Mouse (Mus musculus): Measurements from ENCODE around the gene Tulp2. TPM values are rescaled to one million over a fixed set of nuclear protein-coding genes. Genes with fewer than 3 reads are reported as not detected.

The Tulp2 gene
- 0.13 and 0.54 TPM in 2 replicates for polyA plus RNA-seq (2016; fragmentation: Nextera tagmentation; extraction: Ambion mirVana)

DNA sequence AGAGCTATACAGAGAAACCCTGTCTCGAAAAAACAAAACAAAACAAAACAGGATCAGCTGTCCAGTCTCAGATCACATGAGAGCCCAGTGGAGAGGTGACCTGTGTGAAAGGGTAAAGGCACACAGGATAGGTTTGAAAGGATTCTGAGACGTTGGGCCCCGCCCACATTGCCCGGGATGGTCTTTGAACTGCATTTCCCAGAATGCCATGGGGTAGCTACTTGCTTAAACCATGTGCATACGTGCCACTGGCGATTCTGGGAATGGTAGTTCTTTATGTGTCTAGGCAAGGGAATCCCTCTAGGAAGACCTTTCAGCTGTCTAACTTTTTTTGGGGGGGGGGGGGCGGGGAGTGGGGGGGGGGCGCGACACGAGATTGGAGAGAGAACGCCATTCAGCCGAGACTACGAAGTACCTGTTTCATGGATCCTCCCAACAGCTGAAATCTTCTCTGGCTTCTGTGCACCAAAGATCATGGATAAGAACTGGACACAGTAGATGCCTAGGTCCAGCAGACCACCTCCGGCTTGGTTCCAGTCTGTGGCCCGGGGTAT, at the start of gene Tulp2:
Tulp2 (plus strand) TSS at position 504 of the 554 bp plus-strand sequence.
- 53% methylated on average over 15 of the region's 15 CpGs for WGBS
- Histone ChIP-seq H3K27me3 (no peaks in the 10 kb centered on the region), H3K9ac (no peak within 1 kb of the TSS), H3K36me3 (no peaks in the 10 kb centered on the region), H3K9me3 (replicated peaks) (no peaks in the 10 kb centered on the region), H3K27ac (no peak within 1 kb of the TSS), H3K4me3 (no peak within 1 kb of the TSS), H3K4me2 (replicated peaks) (no peak within 1 kb of the TSS), H3K4me1 (no peaks in the 10 kb centered on the region)
- ATAC-seq (ENCODE audit: low FRiP score) = peak; percentile 77

DNA sequence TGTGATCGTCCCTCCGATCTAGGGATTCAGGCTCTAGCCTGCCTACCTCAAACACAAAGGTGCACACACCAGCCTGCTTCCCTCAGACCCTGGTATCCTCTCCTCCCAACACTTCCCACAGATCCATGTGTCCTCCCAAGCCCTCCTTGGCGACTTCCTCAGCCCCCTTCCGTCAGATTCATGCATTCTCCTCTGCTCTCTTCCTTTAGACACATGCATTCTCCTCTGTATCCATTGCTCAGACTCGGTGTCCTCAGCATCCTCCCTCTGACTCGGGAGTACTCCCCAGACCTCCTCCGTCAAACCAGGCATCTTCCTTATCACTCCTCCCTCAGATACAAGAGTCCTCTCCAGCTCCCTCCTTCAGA, 47.9 kb upstream of the Tulp2 start:
- Histone ChIP-seq H3K4me1 (peaks cover 44% of the 10 kb centered on the region), H3K27me3 (no peaks in the 10 kb centered on the region), H3K9ac (peak overlapping the region; percentile 89), H3K4me2 (replicated peaks) (peak overlapping the region; percentile 99), H3K4me3 (peak overlapping the region; percentile 88), H3K36me3 (peaks cover 33% of the 10 kb centered on the region), H3K9me3 (replicated peaks) (no peaks in the 10 kb centered on the region), H3K27ac (peak overlapping the region; percentile 92)
- 1% methylated on average over 7 of the region's 7 CpGs for WGBS
- ATAC-seq (ENCODE audit: low FRiP score) = no peak; the same call in 1 of the 2 replicates

DNA sequence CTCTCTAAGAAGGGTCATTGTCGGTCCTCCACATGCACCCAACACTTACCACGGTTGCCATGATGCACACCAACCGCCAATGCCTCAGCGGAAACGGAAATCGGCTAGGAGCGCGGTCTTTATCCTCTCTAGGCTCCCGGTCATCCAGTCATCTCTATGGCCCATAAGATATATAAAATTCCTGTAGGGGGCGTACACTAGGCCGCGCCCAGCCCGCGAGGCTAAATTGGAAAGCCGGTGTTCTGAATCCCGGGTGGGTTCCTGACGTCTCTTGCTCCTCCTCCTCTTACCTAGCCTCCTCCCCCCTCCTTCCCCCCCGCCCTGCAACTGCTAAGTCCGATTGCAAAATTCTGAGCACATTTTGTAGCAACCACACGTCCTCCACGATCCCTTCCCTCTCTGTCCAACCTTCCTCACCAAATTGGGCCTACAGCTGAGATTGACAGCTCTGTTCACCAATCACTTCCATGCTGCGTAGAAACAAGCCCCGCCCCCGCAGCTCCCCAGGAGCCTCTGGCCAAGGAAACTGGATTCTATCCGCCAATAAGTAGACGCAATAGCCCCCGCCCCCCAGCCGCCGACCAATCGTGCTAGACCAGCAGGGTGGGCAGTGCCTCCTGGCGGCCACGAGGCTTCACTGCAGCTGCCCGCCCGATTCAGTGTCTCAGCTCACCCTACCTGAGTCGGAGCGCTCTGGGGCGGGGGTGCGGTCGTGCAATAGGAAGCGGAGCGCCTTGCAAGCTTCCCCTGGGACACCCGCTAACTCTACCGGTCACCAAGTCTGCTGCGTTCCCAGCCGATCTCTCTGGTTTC, 47.3 kb upstream of the Tulp2 start, which contains the start of gene Gys1:
Gys1 (plus strand) TSS at position 642 of the 813 bp plus-strand sequence.
- under 1% methylated on average over 45 of the region's 45 CpGs for WGBS
- Histone ChIP-seq H3K4me1 (peaks cover 44% of the 10 kb centered on the region), H3K27me3 (no peaks in the 10 kb centered on the region), H3K36me3 (peaks cover 27% of the 10 kb centered on the region), H3K9me3 (replicated peaks) (no peaks in the 10 kb centered on the region), H3K4me3 (peak within 1 kb of the TSS; percentile 88), H3K4me2 (replicated peaks) (peak within 1 kb of the TSS; percentile 99), H3K27ac (peak within 1 kb of the TSS; percentile 92), H3K9ac (peak within 1 kb of the TSS; percentile 89)
- peak; percentile 97 for ATAC-seq (ENCODE audit: low FRiP score)

DNA sequence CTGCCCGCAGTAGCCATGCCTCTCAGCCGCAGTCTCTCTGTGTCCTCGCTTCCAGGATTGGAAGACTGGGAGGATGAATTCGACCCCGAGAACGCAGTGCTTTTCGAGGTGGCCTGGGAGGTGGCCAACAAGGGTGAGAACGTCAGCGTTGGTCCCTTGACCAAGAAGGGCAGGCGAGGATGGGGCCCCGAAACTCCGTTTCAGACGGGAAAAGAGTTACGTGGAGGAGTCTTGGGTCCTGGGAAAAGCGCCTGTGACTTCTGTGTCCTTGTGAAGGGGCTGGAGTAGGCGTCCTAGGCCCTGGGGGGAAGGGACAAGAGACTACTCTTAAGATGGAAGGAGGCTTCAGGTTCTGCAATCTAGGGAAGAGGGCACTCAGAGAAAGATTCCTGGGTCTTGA, 46.6 kb upstream of the Tulp2 start:
- Histone ChIP-seq H3K9me3 (replicated peaks) (no peaks in the 10 kb centered on the region), H3K4me3 (peak overlapping the region; percentile 88), H3K4me2 (replicated peaks) (peak overlapping the region; percentile 99), H3K36me3 (peaks cover 26% of the 10 kb centered on the region), H3K27ac (peak overlapping the region; percentile 14; the same call in 1 of the 2 replicates), H3K27me3 (no peaks in the 10 kb centered on the region), H3K9ac (peak overlapping the region; percentile 62), H3K4me1 (peaks cover 44% of the 10 kb centered on the region)
- ATAC-seq (ENCODE audit: low FRiP score) = no peak
- WGBS = 5% methylated on average over 16 of the region's 16 CpGs

DNA sequence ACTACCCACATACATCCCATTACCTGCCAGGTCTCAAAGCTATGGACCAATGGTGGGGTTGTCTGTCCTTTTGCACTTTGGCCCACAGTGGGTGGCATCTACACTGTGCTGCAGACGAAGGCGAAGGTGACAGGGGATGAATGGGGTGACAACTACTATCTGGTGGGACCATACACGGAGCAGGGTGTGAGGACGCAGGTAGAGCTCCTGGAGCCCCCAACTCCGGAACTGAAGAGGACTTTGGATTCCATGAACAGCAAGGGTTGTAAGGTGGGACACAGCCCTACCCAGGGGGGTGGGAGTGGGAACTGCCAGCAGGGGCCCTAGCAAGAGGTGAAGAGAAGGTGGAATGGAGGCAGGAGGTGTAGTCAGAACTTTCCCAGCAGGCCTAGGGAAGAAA, 45.2 kb upstream of the Tulp2 start:
- Histone ChIP-seq H3K9me3 (replicated peaks) (no peaks in the 10 kb centered on the region), H3K4me2 (replicated peaks) (no peak overlapping the region; the same call in 1 of the 2 replicates), H3K36me3 (peaks cover 21% of the 10 kb centered on the region), H3K27me3 (no peaks in the 10 kb centered on the region), H3K9ac (no peak overlapping the region), H3K4me3 (no peak overlapping the region), H3K4me1 (peaks cover 43% of the 10 kb centered on the region), H3K27ac (no peak overlapping the region)
- no peak for ATAC-seq (ENCODE audit: low FRiP score)
- WGBS = 93% methylated on average over 5 of the region's 5 CpGs

DNA sequence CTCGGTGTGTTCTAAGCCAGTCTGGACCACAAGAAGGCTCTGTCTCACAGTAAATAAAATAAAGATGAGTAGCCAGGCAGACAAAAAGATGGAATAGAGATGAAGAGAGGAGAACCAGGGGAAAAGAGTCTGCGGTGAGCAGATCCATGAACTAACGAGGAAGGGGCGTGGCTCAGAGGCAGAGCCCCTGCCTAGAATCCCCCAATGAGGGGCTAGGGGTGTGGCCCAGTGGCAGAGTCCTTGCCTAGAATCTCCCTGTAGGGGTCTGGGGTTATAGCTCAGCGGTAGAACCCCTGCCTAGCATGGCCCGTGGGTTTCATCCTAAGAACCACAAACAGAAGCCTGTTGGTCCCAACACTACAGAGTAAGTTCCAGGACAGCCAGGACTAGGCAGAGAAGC, 44.6 kb upstream of the Tulp2 start:
- 0 out of 2 replicates have a peak overlapping the region, but pooled peaks have one; percentile 24 for H3K4me2 ChIP-seq (replicated peaks)

DNA sequence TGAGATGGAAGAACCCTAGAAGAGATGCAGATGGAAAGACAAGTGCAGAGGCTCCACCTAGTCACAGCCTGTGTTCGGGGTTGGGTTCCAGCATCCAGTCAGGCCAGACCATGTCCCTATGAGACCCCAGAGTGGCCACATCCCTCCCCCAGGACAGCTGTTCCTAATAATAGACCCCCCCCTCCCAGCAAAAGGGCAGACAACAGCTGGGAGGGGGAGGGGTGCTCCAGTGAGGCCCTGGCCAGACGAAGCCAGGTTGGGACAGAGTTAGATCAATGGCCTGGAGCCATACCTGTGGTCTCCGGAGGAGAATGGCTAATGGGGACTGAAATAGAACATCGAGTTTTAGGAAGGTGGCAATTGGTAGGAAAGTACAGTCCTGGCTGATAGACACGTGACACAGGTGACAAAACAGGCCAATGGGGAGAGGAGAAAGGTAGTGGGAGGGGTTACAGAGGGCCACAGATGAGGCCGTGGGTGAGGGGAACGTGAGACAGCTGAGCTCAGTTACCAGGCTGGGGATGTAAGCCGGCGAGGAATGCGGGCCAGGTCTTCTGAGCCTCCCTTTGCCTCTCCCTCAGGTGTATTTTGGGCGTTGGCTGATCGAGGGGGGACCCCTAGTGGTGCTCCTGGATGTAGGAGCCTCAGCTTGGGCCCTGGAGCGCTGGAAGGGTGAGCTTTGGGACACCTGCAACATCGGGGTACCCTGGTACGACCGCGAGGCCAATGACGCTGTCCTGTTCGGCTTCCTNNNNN, 44.0 kb upstream of the Tulp2 start, which contains the start of gene Ruvbl2:
Ruvbl2 (minus strand) TSS at position 576 of the 756 bp plus-strand sequence.
- no peak within 1 kb of the TSS for H3K4me3 ChIP-seq
- ATAC-seq (ENCODE audit: low FRiP score) = no peak

More for the DNA sequence above, 44.6 kb upstream of the Tulp2 start:
- H3K9ac ChIP-seq = no peak overlapping the region; the same call in 1 of the 2 replicates
- ATAC-seq (ENCODE audit: low FRiP score) = no peak
- no peaks in the 10 kb centered on the region for H3K9me3 ChIP-seq (replicated peaks)
- peaks cover 41% of the 10 kb centered on the region for H3K4me1 ChIP-seq
- no peak overlapping the region for H3K27ac ChIP-seq
- no peak overlapping the region for H3K4me3 ChIP-seq
- H3K27me3 ChIP-seq = no peaks in the 10 kb centered on the region
- peaks cover 15% of the 10 kb centered on the region for H3K36me3 ChIP-seq
- WGBS = 25% methylated on average over 6 of the region's 6 CpGs

DNA sequence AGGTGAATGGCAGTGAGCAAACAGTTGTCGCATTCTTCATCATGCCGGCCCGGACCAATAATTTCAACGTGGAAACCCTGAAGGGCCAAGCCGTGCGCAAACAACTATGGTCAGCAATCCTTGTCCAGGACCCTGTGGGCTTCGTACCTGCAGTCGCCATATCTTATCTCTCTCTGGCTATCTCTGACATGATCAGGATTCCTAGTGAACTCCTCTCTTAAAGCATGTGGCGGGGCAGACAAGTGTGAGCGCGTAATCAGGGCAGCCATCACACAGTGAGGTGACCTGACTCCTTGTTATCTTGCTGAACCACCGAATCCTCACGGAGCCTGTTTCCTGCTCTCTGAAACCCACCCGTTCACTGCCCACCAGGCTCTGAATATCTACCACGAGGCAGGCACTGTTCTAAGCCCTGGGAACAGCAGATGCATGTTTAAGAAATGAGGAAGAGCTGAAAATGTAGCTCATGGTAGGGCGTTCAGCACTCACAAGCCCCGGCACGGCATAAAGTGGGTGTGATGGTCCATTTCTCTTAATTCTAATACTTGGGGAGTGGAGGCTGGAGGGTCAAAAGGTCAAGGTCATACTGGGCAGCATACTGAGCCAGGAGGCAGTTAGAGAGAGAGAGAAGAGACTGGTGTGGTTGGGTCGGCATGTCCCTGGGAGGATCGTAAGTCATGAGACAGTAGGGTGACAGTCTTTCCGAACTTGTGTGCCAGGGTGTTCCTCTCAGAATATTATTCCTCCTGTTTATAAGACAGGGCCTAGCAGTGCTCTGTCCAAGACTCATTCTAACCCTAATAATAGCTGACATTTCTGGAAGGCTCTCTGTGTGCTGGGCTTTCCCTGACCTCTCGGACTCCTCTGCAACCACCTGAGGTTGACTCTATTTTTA, 37.9 kb upstream of the Tulp2 start:
- no peak overlapping the region for H3K27ac ChIP-seq
- WGBS = 90% methylated on average over 22 of the region's 22 CpGs
- H3K9me3 ChIP-seq (replicated peaks) = no peaks in the 10 kb centered on the region
- H3K27me3 ChIP-seq = no peaks in the 10 kb centered on the region
- no peak overlapping the region for H3K4me3 ChIP-seq
- no peak overlapping the region for H3K4me2 ChIP-seq (replicated peaks)
- no peaks in the 10 kb centered on the region; the same call in 1 of the 2 replicates for H3K4me1 ChIP-seq
- no peak for ATAC-seq (ENCODE audit: low FRiP score)
- H3K36me3 ChIP-seq = peaks cover 52% of the 10 kb centered on the region
- H3K9ac ChIP-seq = no peak overlapping the region

More for the DNA sequence above, 44.0 kb upstream of the Tulp2 start, which contains the start of gene Ruvbl2:
- no peaks in the 10 kb centered on the region for H3K27me3 ChIP-seq
- H3K9ac ChIP-seq = no peak within 1 kb of the TSS; the same call in 1 of the 2 replicates
- 28% methylated on average over 19 of the region's 19 CpGs for WGBS
- H3K4me1 ChIP-seq = peaks cover 39% of the 10 kb centered on the region
- H3K36me3 ChIP-seq = peaks cover 19% of the 10 kb centered on the region
- peak within 1 kb of the TSS; percentile 24; the same call in 1 of the 2 replicates for H3K4me2 ChIP-seq (replicated peaks)
- H3K27ac ChIP-seq = no peak within 1 kb of the TSS
- H3K9me3 ChIP-seq (replicated peaks) = no peaks in the 10 kb centered on the region

DNA sequence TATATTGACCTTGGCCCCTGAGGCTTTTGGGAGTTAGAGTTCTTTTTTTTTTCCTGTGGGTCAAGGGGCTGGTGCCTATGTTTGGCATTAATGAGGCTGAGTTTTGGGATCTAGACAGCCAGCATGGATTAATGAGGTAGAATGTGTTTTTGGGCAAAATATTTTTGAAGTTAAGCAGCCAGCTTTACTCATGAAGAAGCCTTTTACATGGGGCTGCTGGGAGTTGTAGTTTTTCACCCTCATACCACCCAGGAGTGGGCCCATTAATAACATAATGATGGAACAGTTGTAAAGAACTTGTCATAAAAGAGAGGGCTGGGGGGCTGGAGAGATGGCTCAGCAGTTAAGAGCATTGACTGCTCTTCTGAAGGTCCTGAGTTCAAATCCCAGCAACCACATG, 35.1 kb upstream of the Tulp2 start:
- Histone ChIP-seq H3K4me1 (no peaks in the 10 kb centered on the region; the same call in 1 of the 2 replicates), H3K4me3 (no peak overlapping the region), H3K27me3 (no peaks in the 10 kb centered on the region), H3K9ac (no peak overlapping the region), H3K36me3 (peaks cover 49% of the 10 kb centered on the region), H3K9me3 (replicated peaks) (no peaks in the 10 kb centered on the region), H3K4me2 (replicated peaks) (no peak overlapping the region), H3K27ac (no peak overlapping the region)
- ATAC-seq (ENCODE audit: low FRiP score) = no peak

DNA sequence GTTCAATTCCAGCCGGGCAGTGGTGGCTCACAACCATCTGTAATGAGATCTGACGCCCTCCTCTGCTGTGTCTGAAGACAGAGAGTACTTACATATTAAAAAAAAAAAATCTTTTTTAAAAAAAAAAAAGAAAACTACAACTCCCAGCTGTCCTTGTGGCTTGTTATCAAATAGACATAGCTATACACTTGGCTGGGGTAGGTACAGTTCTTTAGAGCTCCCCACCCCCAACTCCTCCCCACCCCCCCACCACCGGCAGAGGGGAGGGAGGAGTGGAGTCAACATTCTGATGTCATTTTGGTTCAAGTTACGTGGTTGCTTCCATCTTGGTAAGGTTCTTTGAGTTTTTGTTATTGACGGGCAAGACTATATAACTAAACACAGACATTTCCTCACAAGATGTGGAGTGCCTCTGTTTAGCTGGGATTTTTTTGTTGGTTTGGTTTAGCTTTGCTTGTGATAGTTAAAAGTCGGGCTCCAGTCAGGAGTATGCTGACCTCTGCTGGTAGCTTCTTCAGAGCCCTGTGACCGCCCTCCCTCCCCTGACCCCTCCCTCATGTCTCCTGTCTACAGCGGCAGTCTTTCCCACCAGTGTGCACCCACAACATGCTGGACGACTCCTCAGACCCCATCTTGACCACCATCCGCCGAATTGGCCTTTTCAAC, 34.2 kb upstream of the Tulp2 start:
- H3K27me3 ChIP-seq = no peaks in the 10 kb centered on the region
- ATAC-seq (ENCODE audit: low FRiP score) = no peak
- peaks cover 51% of the 10 kb centered on the region for H3K36me3 ChIP-seq
- no peak overlapping the region for H3K27ac ChIP-seq
- WGBS = 31% methylated on average over 11 of the region's 11 CpGs
- no peak overlapping the region for H3K4me3 ChIP-seq
- H3K4me2 ChIP-seq (replicated peaks) = no peak overlapping the region
- H3K9me3 ChIP-seq (replicated peaks) = no peaks in the 10 kb centered on the region
- no peak overlapping the region for H3K9ac ChIP-seq
- no peaks in the 10 kb centered on the region; the same call in 1 of the 2 replicates for H3K4me1 ChIP-seq

DNA sequence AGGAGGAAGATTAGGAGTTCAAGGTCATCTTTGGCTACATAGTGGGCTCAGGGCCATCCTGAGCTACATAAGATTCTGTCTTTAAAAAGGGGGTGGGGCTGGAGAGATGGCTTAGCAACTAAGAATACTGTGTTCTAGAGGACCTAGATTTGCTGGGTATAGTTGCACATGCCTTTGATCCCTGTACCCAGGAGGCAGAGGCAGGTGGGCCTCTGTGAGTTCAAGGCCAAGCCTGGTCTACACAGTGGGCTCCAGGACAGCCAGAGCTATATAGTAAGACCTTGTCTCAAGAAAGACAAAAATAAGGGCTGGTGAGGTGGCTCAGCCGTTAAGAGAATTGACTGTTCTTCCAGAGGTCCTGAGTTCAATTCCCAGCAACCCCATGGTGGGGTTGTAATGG, 31.7 kb upstream of the Tulp2 start:
- WGBS = 85% methylated on average over 1 of the region's 1 CpGs
- Histone ChIP-seq H3K27me3 (no peaks in the 10 kb centered on the region), H3K4me1 (no peaks in the 10 kb centered on the region; the same call in 1 of the 2 replicates), H3K9me3 (replicated peaks) (no peaks in the 10 kb centered on the region), H3K27ac (no peak overlapping the region), H3K9ac (no peak overlapping the region), H3K4me2 (replicated peaks) (no peak overlapping the region), H3K4me3 (no peak overlapping the region), H3K36me3 (peaks cover 46% of the 10 kb centered on the region)
- no peak for ATAC-seq (ENCODE audit: low FRiP score)
